Mouse (Mus musculus) ovary, adult 18-20 months (tissue): ENCODE measurements at regions not wholly inside any gene's neighbourhood (a gene's known extent, or its start where the extent isn't known, plus 50 kb on each side); places are given as distances from the start of the nearest gene placed in this dataset.

Source experiments
- DNase-seq: peaks from one replicate; pipeline ENCODE4 v3.0.0; 2022; ENCODE audit warnings: low spot score, mixed read lengths

- DNase-seq = no peak
These were observed 182.9 kb downstream of the Rap2a start for GRCm38 (mm10) chr14:120661111-120661510.

- no peak for DNase-seq
These were observed 191.4 kb downstream of the Rap2a start for GRCm38 (mm10) chr14:120669665-120670064.

GRCm38 (mm10) chr14:120675752-120676151 is 197.5 kb downstream of the Rap2a start:
- no peak for DNase-seq

GRCm38 (mm10) chr14:120678533-120678932 is 200.3 kb downstream of the Rap2a start:
- no peak for DNase-seq

- DNase-seq = no peak
These were observed 200.8 kb downstream of the Rap2a start for GRCm38 (mm10) chr14:120679072-120679471.

GRCm38 (mm10) chr14:120680272-120680671 is 202.0 kb downstream of the Rap2a start:
- DNase-seq = no peak

GRCm38 (mm10) chr14:120685263-120685662 is 207.0 kb downstream of the Rap2a start:
- no peak for DNase-seq

- DNase-seq = no peak
These were observed 207.6 kb downstream of the Rap2a start for GRCm38 (mm10) chr14:120685877-120686276.

- DNase-seq = no peak
These were observed 208.5 kb downstream of the Rap2a start for GRCm38 (mm10) chr14:120686751-120687150.

- no peak for DNase-seq
These were observed 211.6 kb upstream of the Ipo5 start for GRCm38 (mm10) chr14:120699378-120699777.

GRCm38 (mm10) chr14:120705301-120705801 is 205.7 kb upstream of the Ipo5 start:
- DNase-seq = no peak

- no peak for DNase-seq
These were observed 200.2 kb upstream of the Ipo5 start for GRCm38 (mm10) chr14:120710782-120711181.

GRCm38 (mm10) chr14:120720464-120721445 is 190.3 kb upstream of the Ipo5 start:
- DNase-seq = no peak

GRCm38 (mm10) chr14:120721593-120722461 is 189.2 kb upstream of the Ipo5 start:
- DNase-seq = no peak

- no peak for DNase-seq
These were observed 188.4 kb upstream of the Ipo5 start for GRCm38 (mm10) chr14:120722546-120723112.

GRCm38 (mm10) chr14:120728107-120728506 is 182.9 kb upstream of the Ipo5 start:
- no peak for DNase-seq

- no peak for DNase-seq
These were observed 180.8 kb upstream of the Ipo5 start for GRCm38 (mm10) chr14:120730226-120730625.

- DNase-seq = no peak
These were observed 179.2 kb upstream of the Ipo5 start for GRCm38 (mm10) chr14:120731679-120732281.

- DNase-seq = no peak
These were observed 178.5 kb upstream of the Ipo5 start for GRCm38 (mm10) chr14:120732400-120733138.

GRCm38 (mm10) chr14:120741492-120742054 is 169.5 kb upstream of the Ipo5 start:
- no peak for DNase-seq

GRCm38 (mm10) chr14:120754011-120754410 is 157.0 kb upstream of the Ipo5 start:
- DNase-seq = no peak
